Mouse (Mus musculus): ENCODE measurements at regions not wholly inside any gene's neighbourhood (a gene's known extent, or its start where the extent isn't known, plus 50 kb on each side); places are given as distances from the start of the nearest gene placed in this dataset.

GRCm38 (mm10) chr2:105484496-105484895 is 85.4 kb upstream of the Rcn1 start:
- 84% methylated on average over 3 of the region's 3 CpGs for WGBS
- Histone ChIP-seq H3K27ac (ENCODE audit: insufficient read depth, low read length) (no peak overlapping the region), H3K27me3 (ENCODE audit: control insufficient read depth, insufficient read depth, low read length) (no peaks in the 10 kb centered on the region), H3K4me1 (ENCODE audit: control insufficient read depth, insufficient read depth, low read length) (peaks cover 6% of the 10 kb centered on the region), H3K4me3 (replicated peaks; ENCODE audit: insufficient read depth, low read depth, low read length) (no peak overlapping the region)
- no peak for DNase-seq
- TF ChIP-seq POLR2A (IDR thresholded peaks at IDR 0.05; ENCODE audit: borderline replicate concordance, insufficient read depth, low read length) (no peak), CTCF (IDR thresholded peaks at IDR 0.05; ENCODE audit: borderline replicate concordance, insufficient read depth, low read depth, low read length) (no peak)

GRCm38 (mm10) chr2:105485286-105485685 is 86.2 kb upstream of the Rcn1 start:
- Histone ChIP-seq H3K27ac (ENCODE audit: insufficient read depth, low read length) (no peak overlapping the region), H3K27me3 (ENCODE audit: control insufficient read depth, insufficient read depth, low read length) (no peaks in the 10 kb centered on the region), H3K4me1 (ENCODE audit: control insufficient read depth, insufficient read depth, low read length) (peaks cover 6% of the 10 kb centered on the region), H3K4me3 (replicated peaks; ENCODE audit: insufficient read depth, low read depth, low read length) (no peak overlapping the region)
- no peak for TF ChIP-seq POLR2A (IDR thresholded peaks at IDR 0.05; ENCODE audit: borderline replicate concordance, insufficient read depth, low read length)
- TF ChIP-seq CTCF (IDR thresholded peaks at IDR 0.05; ENCODE audit: borderline replicate concordance, insufficient read depth, low read depth, low read length) = no peak
- WGBS = 32% methylated on average over 8 of the region's 8 CpGs
- peak in 1 of 2 experiments; percentile 9 for DNase-seq

- 37% methylated on average over 13 of the region's 13 CpGs for WGBS
- Histone ChIP-seq H3K27me3 (ENCODE audit: control insufficient read depth, insufficient read depth, low read length) (no peaks in the 10 kb centered on the region), H3K4me3 (replicated peaks; ENCODE audit: insufficient read depth, low read depth, low read length) (no peak overlapping the region), H3K27ac (ENCODE audit: insufficient read depth, low read length) (no peak overlapping the region), H3K4me1 (ENCODE audit: control insufficient read depth, insufficient read depth, low read length) (peaks cover 3% of the 10 kb centered on the region; the same call in 1 of the 2 replicates)
- peak in 1 of 2 experiments; percentile 9 for DNase-seq
- TF ChIP-seq POLR2A (IDR thresholded peaks at IDR 0.05; ENCODE audit: borderline replicate concordance, insufficient read depth, low read length) (no peak), CTCF (IDR thresholded peaks at IDR 0.05; ENCODE audit: borderline replicate concordance, insufficient read depth, low read depth, low read length) (no peak)
Observed at GRCm38 (mm10) chr2:105495796-105496195, 96.7 kb upstream of the Rcn1 start.

GRCm38 (mm10) chr2:105504197-105504596 is 105.1 kb upstream of the Rcn1 start:
- TF ChIP-seq POLR2A (IDR thresholded peaks at IDR 0.05; ENCODE audit: borderline replicate concordance, insufficient read depth, low read length) = no peak
- TF ChIP-seq CTCF (IDR thresholded peaks at IDR 0.05; ENCODE audit: borderline replicate concordance, insufficient read depth, low read depth, low read length) = no peak
- no peak overlapping the region for H3K4me3 ChIP-seq (replicated peaks; ENCODE audit: insufficient read depth, low read depth, low read length)
- no peak overlapping the region for H3K27ac ChIP-seq (ENCODE audit: insufficient read depth, low read length)
- WGBS = 62% methylated on average over 2 of the region's 2 CpGs
- H3K4me1 ChIP-seq (ENCODE audit: control insufficient read depth, insufficient read depth, low read length) = no peaks in the 10 kb centered on the region
- no peaks in the 10 kb centered on the region for H3K27me3 ChIP-seq (ENCODE audit: control insufficient read depth, insufficient read depth, low read length)
- no peak for DNase-seq

GRCm38 (mm10) chr2:105505554-105505953 is 106.4 kb upstream of the Rcn1 start:
- no peak for DNase-seq
- 22% methylated on average over 4 of the region's 4 CpGs for WGBS
- Histone ChIP-seq H3K27me3 (ENCODE audit: control insufficient read depth, insufficient read depth, low read length) (no peaks in the 10 kb centered on the region), H3K27ac (ENCODE audit: insufficient read depth, low read length) (no peak overlapping the region), H3K4me3 (replicated peaks; ENCODE audit: insufficient read depth, low read depth, low read length) (no peak overlapping the region), H3K4me1 (ENCODE audit: control insufficient read depth, insufficient read depth, low read length) (no peaks in the 10 kb centered on the region)
- no peak for TF ChIP-seq CTCF (IDR thresholded peaks at IDR 0.05; ENCODE audit: borderline replicate concordance, insufficient read depth, low read depth, low read length)
- TF ChIP-seq POLR2A (IDR thresholded peaks at IDR 0.05; ENCODE audit: borderline replicate concordance, insufficient read depth, low read length) = no peak

GRCm38 (mm10) chr2:105507160-105507559 is 108.0 kb upstream of the Rcn1 start:
- 33% methylated on average over 4 of the region's 4 CpGs for WGBS
- no peak for DNase-seq
- Histone ChIP-seq H3K27me3 (ENCODE audit: control insufficient read depth, insufficient read depth, low read length) (no peaks in the 10 kb centered on the region), H3K27ac (ENCODE audit: insufficient read depth, low read length) (no peak overlapping the region), H3K4me3 (replicated peaks; ENCODE audit: insufficient read depth, low read depth, low read length) (no peak overlapping the region), H3K4me1 (ENCODE audit: control insufficient read depth, insufficient read depth, low read length) (no peaks in the 10 kb centered on the region)
- TF ChIP-seq POLR2A (IDR thresholded peaks at IDR 0.05; ENCODE audit: borderline replicate concordance, insufficient read depth, low read length) = no peak
- TF ChIP-seq CTCF (IDR thresholded peaks at IDR 0.05; ENCODE audit: borderline replicate concordance, insufficient read depth, low read depth, low read length) = no peak

- TF ChIP-seq POLR2A (IDR thresholded peaks at IDR 0.05; ENCODE audit: borderline replicate concordance, insufficient read depth, low read length) (no peak), CTCF (IDR thresholded peaks at IDR 0.05; ENCODE audit: borderline replicate concordance, insufficient read depth, low read depth, low read length) (no peak)
- no peak overlapping the region for H3K4me3 ChIP-seq (replicated peaks; ENCODE audit: insufficient read depth, low read depth, low read length)
- WGBS = 90% methylated on average over 4 of the region's 4 CpGs
- no peaks in the 10 kb centered on the region for H3K4me1 ChIP-seq (ENCODE audit: control insufficient read depth, insufficient read depth, low read length)
- H3K27me3 ChIP-seq (ENCODE audit: control insufficient read depth, insufficient read depth, low read length) = no peaks in the 10 kb centered on the region
- H3K27ac ChIP-seq (ENCODE audit: insufficient read depth, low read length) = no peak overlapping the region
- no peak for DNase-seq
Observed at GRCm38 (mm10) chr2:105510816-105511215, 111.7 kb upstream of the Rcn1 start.

- Histone ChIP-seq H3K27ac (ENCODE audit: insufficient read depth, low read length) (no peak overlapping the region), H3K27me3 (ENCODE audit: control insufficient read depth, insufficient read depth, low read length) (no peaks in the 10 kb centered on the region), H3K4me3 (replicated peaks; ENCODE audit: insufficient read depth, low read depth, low read length) (no peak overlapping the region), H3K4me1 (ENCODE audit: control insufficient read depth, insufficient read depth, low read length) (no peaks in the 10 kb centered on the region)
- TF ChIP-seq POLR2A (IDR thresholded peaks at IDR 0.05; ENCODE audit: borderline replicate concordance, insufficient read depth, low read length) (no peak), CTCF (IDR thresholded peaks at IDR 0.05; ENCODE audit: borderline replicate concordance, insufficient read depth, low read depth, low read length) (no peak)
- no peak for DNase-seq
- 82% methylated on average over 4 of the region's 4 CpGs for WGBS
Observed at GRCm38 (mm10) chr2:105511690-105512089, 112.6 kb upstream of the Rcn1 start.

Data from cerebellum, adult 2 months (tissue).